Mouse (Mus musculus) liver, adult 2 months (tissue): ENCODE measurements around the gene Grb2.

Experiments used
- CTCF ChIP-seq: fragments of 200-500 bp; IDR thresholded peaks from 2 replicates; pipeline ENCODE4 v1.5.1; 2011; ENCODE audit warnings: low read depth, low read length, control low read depth
- POLR2A ChIP-seq: fragments of 200-500 bp; IDR thresholded peaks from 2 replicates; pipeline ENCODE4 v1.6.1; 2011; ENCODE audit warnings: low read length, control low read depth; ENCODE audit not compliant: insufficient read depth; ENCODE audit errors: extremely low read depth

GRCm38 (mm10) chr11:115679554-115680238, 28.7 kb downstream of the Grb2 start:
- TF ChIP-seq CTCF = no peak
- no peak for TF ChIP-seq POLR2A
